Mouse (Mus musculus) C2C12 (cell line): ENCODE measurements at regions not wholly inside any gene's neighbourhood (a gene's known extent, or its start where the extent isn't known, plus 50 kb on each side); places are given as distances from the start of the nearest gene placed in this dataset.

Experiments
- H3K27me3 ChIP-seq: one replicate; pipeline ENCODE4 v1.6.1; 2011; ENCODE audit not compliant: control insufficient read depth, insufficient read depth, insufficient read length
- H3K36me3 ChIP-seq: one replicate; pipeline ENCODE4 v1.6.1; 2011; ENCODE audit not compliant: control insufficient read depth, insufficient read depth
- H3K4me3 ChIP-seq: one replicate; pipeline ENCODE4 v1.5.1; 2011; ENCODE audit warnings: mild to moderate bottlenecking, control low read depth; ENCODE audit not compliant: poor library complexity, insufficient read depth, severe bottlenecking
- H3K79me2 ChIP-seq: one replicate; pipeline ENCODE4 v1.6.1; 2011; ENCODE audit not compliant: control insufficient read depth, insufficient read depth
- H3K79me3 ChIP-seq: one replicate; pipeline ENCODE4 v1.6.1; 2011; ENCODE audit warnings: low read depth, control low read depth
- H3ac ChIP-seq: one replicate; pipeline ENCODE3; 2011; ENCODE audit warnings: low read depth; ENCODE audit not compliant: control insufficient read depth, insufficient read length
- CEBPB ChIP-seq: IDR thresholded peaks from one replicate; pipeline ENCODE4 v1.6.1; 2011; ENCODE audit warnings: low read depth, mild to moderate bottlenecking, control low read depth, moderate library complexity
- CTCF ChIP-seq: IDR thresholded peaks from one replicate; pipeline ENCODE4 v1.5.1; 2011; ENCODE audit not compliant: control insufficient read depth, insufficient read depth, insufficient read length
- FOSL1 ChIP-seq: IDR thresholded peaks from one replicate; pipeline ENCODE4 v1.8.0; 2011; ENCODE audit warnings: mild to moderate bottlenecking, low read length; ENCODE audit not compliant: poor library complexity, insufficient read depth, severe bottlenecking
- MAX ChIP-seq: IDR thresholded peaks from one replicate; pipeline ENCODE4 v1.6.1; 2011; ENCODE audit warnings: mild to moderate bottlenecking, control low read depth
- MYOD1 ChIP-seq: IDR thresholded peaks from one replicate; pipeline ENCODE4 v1.6.1; 2011; ENCODE audit warnings: low read depth; ENCODE audit not compliant: control insufficient read depth, insufficient read length
- MYOG ChIP-seq: IDR thresholded peaks from one replicate; pipeline ENCODE4 v1.6.1; 2011; ENCODE audit not compliant: control insufficient read depth, insufficient read length; ENCODE audit errors: extremely low read depth
- USF1 ChIP-seq: IDR thresholded peaks from one replicate; pipeline ENCODE4 v1.6.1; 2011; ENCODE audit warnings: low read depth, mild to moderate bottlenecking, control low read depth, moderate library complexity

GRCm38 (mm10) chr13:39950203-39950602, 411.0 kb downstream of the Ofcc1 start:
- no peaks in the 10 kb centered on the region for H3K36me3 ChIP-seq
- H3K79me2 ChIP-seq = no peaks in the 10 kb centered on the region
- no peak overlapping the region for H3ac ChIP-seq
- H3K79me3 ChIP-seq = no peaks in the 10 kb centered on the region
- H3K27me3 ChIP-seq = no peaks in the 10 kb centered on the region
- TF ChIP-seq USF1 (no peak), CEBPB (no peak), MAX (no peak), FOSL1 (no peak), CTCF (no peak), MYOG (no peak), MYOD1 (no peak)
- no peak overlapping the region for H3K4me3 ChIP-seq

DNA sequence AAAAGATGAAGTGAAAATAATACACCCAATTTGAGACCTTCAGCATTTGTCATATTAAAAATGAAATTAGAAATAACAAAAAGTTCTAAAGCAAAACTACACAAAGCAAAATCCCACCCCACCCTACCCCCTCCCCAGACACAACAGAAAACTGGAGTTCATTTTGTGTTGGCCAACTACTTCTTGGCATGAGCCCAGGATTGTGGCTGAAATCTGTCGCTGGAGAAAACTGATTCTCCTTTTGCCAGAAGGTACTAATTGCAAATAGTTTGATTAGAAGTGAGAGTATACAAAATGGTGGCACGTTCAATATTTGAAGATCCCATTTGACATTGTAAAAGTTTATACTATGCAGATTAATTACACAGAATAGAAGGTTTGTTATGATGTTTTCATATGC, 426.0 kb downstream of the Ofcc1 start:
- Histone ChIP-seq H3ac (no peak overlapping the region), H3K27me3 (no peaks in the 10 kb centered on the region), H3K36me3 (no peaks in the 10 kb centered on the region), H3K79me2 (no peaks in the 10 kb centered on the region), H3K4me3 (no peak overlapping the region), H3K79me3 (no peaks in the 10 kb centered on the region)
- no peak for TF ChIP-seq CEBPB

DNA sequence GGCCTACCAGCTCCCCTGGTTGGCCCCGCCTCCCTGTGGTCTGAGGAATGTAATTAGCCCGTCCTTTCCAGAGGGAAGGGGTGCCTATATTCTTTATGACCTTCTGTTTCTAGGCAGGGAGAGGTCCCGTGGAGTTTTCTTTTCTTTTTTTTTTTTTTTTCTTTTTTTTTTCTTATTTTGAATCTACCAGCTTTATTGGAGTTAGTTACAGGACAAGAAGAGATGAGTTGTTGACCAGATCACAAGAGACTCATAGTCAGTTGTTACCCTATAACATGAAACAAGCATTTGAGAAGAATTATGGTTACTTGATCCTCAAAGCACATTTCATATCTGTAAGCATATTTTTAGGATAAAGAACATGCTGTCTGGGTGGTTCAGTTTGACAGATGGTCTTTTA, 429.8 kb downstream of the Ofcc1 start:
- Histone ChIP-seq H3ac (no peak overlapping the region), H3K79me2 (no peaks in the 10 kb centered on the region), H3K27me3 (no peaks in the 10 kb centered on the region), H3K79me3 (no peaks in the 10 kb centered on the region), H3K36me3 (no peaks in the 10 kb centered on the region), H3K4me3 (no peak overlapping the region)
- TF ChIP-seq CEBPB = no peak
- no peak for TF ChIP-seq MYOD1
- no peak for TF ChIP-seq MYOG
- no peak for TF ChIP-seq FOSL1
- no peak for TF ChIP-seq CTCF
- TF ChIP-seq MAX = no peak
- TF ChIP-seq USF1 = no peak

DNA sequence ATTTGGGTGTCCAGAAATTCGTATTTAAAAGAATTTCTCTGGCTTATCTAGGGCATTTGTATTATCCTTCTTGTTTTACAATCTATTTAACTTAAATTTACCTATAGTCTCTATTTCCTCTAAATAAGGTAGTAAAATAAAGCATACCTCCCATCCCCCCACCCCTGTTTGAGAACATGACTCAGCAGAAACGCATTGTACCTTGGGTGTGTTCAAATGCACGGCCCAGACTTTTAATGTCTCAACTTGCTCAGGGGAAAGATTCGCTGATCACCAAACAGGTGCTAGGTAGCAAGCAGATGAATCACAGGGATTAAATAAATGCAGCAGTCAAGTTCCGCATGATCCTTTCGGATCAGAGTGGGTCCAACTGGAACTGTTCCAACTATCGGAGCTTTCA, 432.7 kb downstream of the Ofcc1 start:
- Histone ChIP-seq H3K4me3 (no peak overlapping the region), H3K36me3 (no peaks in the 10 kb centered on the region), H3K79me3 (no peaks in the 10 kb centered on the region), H3ac (no peak overlapping the region), H3K79me2 (no peaks in the 10 kb centered on the region), H3K27me3 (no peaks in the 10 kb centered on the region)
- TF ChIP-seq FOSL1 (no peak), MAX (no peak), CEBPB (no peak), MYOG (no peak), USF1 (no peak), MYOD1 (no peak), CTCF (no peak)

DNA sequence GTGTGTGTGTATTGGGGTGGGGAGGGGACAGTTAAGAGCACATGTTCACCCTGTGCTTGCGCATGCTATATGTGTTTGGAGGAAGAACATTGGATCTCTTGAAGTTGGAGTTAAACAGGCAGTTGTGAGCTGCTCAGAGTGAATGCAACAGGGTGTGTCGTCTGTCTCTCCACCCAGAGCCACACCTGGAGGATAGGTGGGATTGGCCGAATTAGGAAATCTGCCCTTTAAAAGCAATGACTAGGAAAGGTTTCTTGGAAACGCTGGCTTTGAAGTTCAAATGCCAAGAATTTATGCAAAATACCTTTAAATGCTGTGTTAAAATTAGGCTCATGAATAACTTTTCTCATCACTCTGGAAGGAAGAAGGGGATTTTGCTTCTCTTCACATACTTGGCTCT, 436.9 kb downstream of the Ofcc1 start:
- Histone ChIP-seq H3K4me3 (no peak overlapping the region), H3ac (no peak overlapping the region), H3K79me3 (no peaks in the 10 kb centered on the region), H3K27me3 (no peaks in the 10 kb centered on the region), H3K79me2 (no peaks in the 10 kb centered on the region), H3K36me3 (no peaks in the 10 kb centered on the region)
- TF ChIP-seq MYOG (no peak), CEBPB (no peak), CTCF (no peak), FOSL1 (no peak), USF1 (no peak), MYOD1 (no peak), MAX (no peak)

- H3K27me3 ChIP-seq = no peaks in the 10 kb centered on the region
- no peak for TF ChIP-seq FOSL1
- no peak for TF ChIP-seq MAX
- TF ChIP-seq MYOD1 = no peak
- TF ChIP-seq USF1 = no peak
- no peak for TF ChIP-seq CTCF
- no peak for TF ChIP-seq MYOG
- no peaks in the 10 kb centered on the region for H3K79me2 ChIP-seq
- no peak overlapping the region for H3ac ChIP-seq
- H3K79me3 ChIP-seq = no peaks in the 10 kb centered on the region
- H3K4me3 ChIP-seq = no peak overlapping the region
- H3K36me3 ChIP-seq = no peaks in the 10 kb centered on the region
Measured at GRCm38 (mm10) chr13:39923113-39923512, 438.1 kb downstream of the Ofcc1 start.
